Mouse (Mus musculus): ENCODE measurements around the gene Cldn7. TPM values are rescaled to one million over a fixed set of nuclear protein-coding genes. Genes with fewer than 3 reads are reported as not detected.
A peak's percentile ranks its signal among the peaks of the same experiment; 100 is the strongest.
"Not testable (repeated sequence)": the region's sequence is repeated elsewhere in the genome, so short reads cannot be mapped to it uniquely, and the experiment has no call there.

Gene Cldn7
- polyA plus RNA-seq, 1 experiment from 2014 or later, result 30.3 TPM

- Histone ChIP-seq H3K4me2 (peak within 1 kb of the TSS; percentile 68), H3K36me3 (peaks cover 27% of the 10 kb centered on the region), H3K9me3 (no peaks in the 10 kb centered on the region), H3K27ac (peak within 1 kb of the TSS; percentile 99), H3K4me3 (peak within 1 kb of the TSS; percentile 92), H3K27me3 (no peaks in the 10 kb centered on the region), H3K4me1 (peaks cover 26% of the 10 kb centered on the region), H3K9ac (peak within 1 kb of the TSS; percentile 97)
- under 1% methylated on average over 78 of the region's 78 CpGs for WGBS
- ATAC-seq (ENCODE audit: insufficient number of reproducible peaks, insufficient read depth, low FRiP score, low TSS enrichment, low read depth), result peak; percentile 96
Observed at GRCm38 (mm10) chr11:69921114-69922011, 43.2 kb upstream of the Cldn7 start, which contains the start of gene Eif5a. TSS of gene Eif5a (minus strand) at chr11:69921958.

GRCm38 (mm10) chr11:69922012-69922756, 42.4 kb upstream of the Cldn7 start:
- no peak for ATAC-seq (ENCODE audit: insufficient number of reproducible peaks, insufficient read depth, low FRiP score, low TSS enrichment, low read depth)
- Histone ChIP-seq H3K4me2 (peak overlapping the region; percentile 64), H3K4me3 (peak overlapping the region; percentile 92), H3K4me1 (peaks cover 25% of the 10 kb centered on the region), H3K27me3 (no peaks in the 10 kb centered on the region), H3K27ac (peak overlapping the region; percentile 99), H3K9me3 (no peaks in the 10 kb centered on the region), H3K9ac (peak overlapping the region; percentile 78), H3K36me3 (peaks cover 19% of the 10 kb centered on the region)
- WGBS, result 2% methylated on average over 12 of the region's 12 CpGs

GRCm38 (mm10) chr11:69922796-69923195, 41.8 kb upstream of the Cldn7 start:
- H3K9me3 ChIP-seq, result no peaks in the 10 kb centered on the region
- no peak for ATAC-seq (ENCODE audit: insufficient number of reproducible peaks, insufficient read depth, low FRiP score, low TSS enrichment, low read depth)
- H3K4me1 ChIP-seq, result peaks cover 22% of the 10 kb centered on the region
- no peaks in the 10 kb centered on the region for H3K27me3 ChIP-seq
- peaks cover 13% of the 10 kb centered on the region for H3K36me3 ChIP-seq
- 60% methylated on average over 3 of the region's 3 CpGs for WGBS
- peak overlapping the region; percentile 64; the same call in 1 of the 2 replicates for H3K4me2 ChIP-seq
- H3K9ac ChIP-seq, result peak overlapping the region; percentile 59; the same call in 1 of the 2 replicates
- peak overlapping the region; percentile 99; the same call in 1 of the 2 replicates for H3K27ac ChIP-seq
- H3K4me3 ChIP-seq, result peak overlapping the region; percentile 92; the same call in 1 of the 2 replicates

GRCm38 (mm10) chr11:69927501-69927900, 37.1 kb upstream of the Cldn7 start:
- Histone ChIP-seq H3K27ac (no peak overlapping the region), H3K4me1 (peaks cover 4% of the 10 kb centered on the region; the same call in 1 of the 2 replicates), H3K4me2 (no peak overlapping the region), H3K36me3 (no peaks in the 10 kb centered on the region), H3K4me3 (no peak overlapping the region), H3K27me3 (no peaks in the 10 kb centered on the region), H3K9me3 (no peaks in the 10 kb centered on the region), H3K9ac (no peak overlapping the region)
- 93% methylated on average over 2 of the region's 2 CpGs for WGBS
- no peak for ATAC-seq (ENCODE audit: insufficient number of reproducible peaks, insufficient read depth, low FRiP score, low TSS enrichment, low read depth)

GRCm38 (mm10) chr11:69929712-69930111, 34.9 kb upstream of the Cldn7 start:
- Histone ChIP-seq H3K4me3 (no peak overlapping the region), H3K27ac (no peak overlapping the region), H3K9ac (no peak overlapping the region), H3K9me3 (no peaks in the 10 kb centered on the region), H3K4me1 (peaks cover 9% of the 10 kb centered on the region), H3K36me3 (no peaks in the 10 kb centered on the region), H3K27me3 (no peaks in the 10 kb centered on the region), H3K4me2 (no peak overlapping the region)
- no peak for ATAC-seq (ENCODE audit: insufficient number of reproducible peaks, insufficient read depth, low FRiP score, low TSS enrichment, low read depth)
- WGBS, result 90% methylated on average over 4 of the region's 4 CpGs

- not testable (repeated sequence) for ATAC-seq (ENCODE audit: insufficient number of reproducible peaks, insufficient read depth, low FRiP score, low TSS enrichment, low read depth); H3K27me3 ChIP-seq; H3K4me2 ChIP-seq; H3K9me3 ChIP-seq; H3K36me3 ChIP-seq; H3K9ac ChIP-seq; H3K4me1 ChIP-seq; H3K27ac ChIP-seq; H3K4me3 ChIP-seq
- 86% methylated on average over 8 of the region's 8 CpGs for WGBS
Observed at GRCm38 (mm10) chr11:69930176-69930575, 34.4 kb upstream of the Cldn7 start.

GRCm38 (mm10) chr11:69930967-69931537, 33.5 kb upstream of the Cldn7 start:
- Histone ChIP-seq H3K9ac (no peak overlapping the region), H3K4me1 (peaks cover 10% of the 10 kb centered on the region), H3K4me3 (no peak overlapping the region), H3K36me3 (no peaks in the 10 kb centered on the region), H3K27ac (no peak overlapping the region), H3K4me2 (no peak overlapping the region), H3K9me3 (no peaks in the 10 kb centered on the region), H3K27me3 (no peaks in the 10 kb centered on the region)
- WGBS, result 67% methylated on average over 3 of the region's 3 CpGs
- no peak for ATAC-seq (ENCODE audit: insufficient number of reproducible peaks, insufficient read depth, low FRiP score, low TSS enrichment, low read depth)

- WGBS, result 70% methylated on average over 8 of the region's 8 CpGs
Observed at GRCm38 (mm10) chr11:69931769-69932168, 32.8 kb upstream of the Cldn7 start.

GRCm38 (mm10) chr11:69932254-69932653, 32.3 kb upstream of the Cldn7 start:
- peaks cover 22% of the 10 kb centered on the region for H3K4me1 ChIP-seq
- peaks cover 12% of the 10 kb centered on the region; the same call in 1 of the 2 replicates for H3K27me3 ChIP-seq
- H3K9ac ChIP-seq, result no peak overlapping the region
- no peak overlapping the region for H3K4me3 ChIP-seq
- H3K27ac ChIP-seq, result no peak overlapping the region
- no peak overlapping the region for H3K4me2 ChIP-seq
- H3K36me3 ChIP-seq, result no peaks in the 10 kb centered on the region
- no peaks in the 10 kb centered on the region for H3K9me3 ChIP-seq
- WGBS, result 36% methylated on average over 3 of the region's 3 CpGs
- no peak for ATAC-seq (ENCODE audit: insufficient number of reproducible peaks, insufficient read depth, low FRiP score, low TSS enrichment, low read depth)

More at GRCm38 (mm10) chr11:69931769-69932168, 32.8 kb upstream of the Cldn7 start:
- Histone ChIP-seq H3K4me3 (no peak overlapping the region), H3K9me3 (no peaks in the 10 kb centered on the region), H3K9ac (no peak overlapping the region), H3K4me1 (peaks cover 17% of the 10 kb centered on the region), H3K27ac (no peak overlapping the region), H3K4me2 (no peak overlapping the region), H3K27me3 (peaks cover 7% of the 10 kb centered on the region; the same call in 1 of the 2 replicates), H3K36me3 (no peaks in the 10 kb centered on the region)
- no peak for ATAC-seq (ENCODE audit: insufficient number of reproducible peaks, insufficient read depth, low FRiP score, low TSS enrichment, low read depth)

- H3K36me3 ChIP-seq, result no peaks in the 10 kb centered on the region
- H3K4me1 ChIP-seq, result peaks cover 30% of the 10 kb centered on the region
- H3K4me2 ChIP-seq, result no peak overlapping the region
- WGBS, result 70% methylated on average over 4 of the region's 4 CpGs
- peaks cover 16% of the 10 kb centered on the region for H3K27me3 ChIP-seq
- no peak overlapping the region for H3K9ac ChIP-seq
- ATAC-seq (ENCODE audit: insufficient number of reproducible peaks, insufficient read depth, low FRiP score, low TSS enrichment, low read depth), result no peak
- no peak overlapping the region for H3K4me3 ChIP-seq
- H3K9me3 ChIP-seq, result no peaks in the 10 kb centered on the region
- no peak overlapping the region for H3K27ac ChIP-seq
Observed at GRCm38 (mm10) chr11:69933066-69933465, 31.5 kb upstream of the Cldn7 start.

GRCm38 (mm10) chr11:69934169-69934568, 30.4 kb upstream of the Cldn7 start:
- ATAC-seq (ENCODE audit: insufficient number of reproducible peaks, insufficient read depth, low FRiP score, low TSS enrichment, low read depth), result 0 out of 2 replicates have a peak, but pooled peaks have one; percentile 57
- Histone ChIP-seq H3K4me3 (peak overlapping the region; percentile 27), H3K27me3 (peaks cover 20% of the 10 kb centered on the region), H3K4me1 (peaks cover 37% of the 10 kb centered on the region), H3K36me3 (no peaks in the 10 kb centered on the region), H3K9ac (peak overlapping the region; percentile 61; the same call in 1 of the 2 replicates), H3K9me3 (no peaks in the 10 kb centered on the region), H3K4me2 (peak overlapping the region; percentile 56), H3K27ac (no peak overlapping the region)
- under 1% methylated on average over 18 of the region's 18 CpGs for WGBS

Measured in embryonic facial prominence, embryonic 13.5 days (tissue).